In genomic region chr2:168634881-168635280, GRCm38 (mm10) we compare ENCODE assay signal across 21 mouse cellular contexts. TPM values are rescaled to one million over a fixed set of nuclear protein-coding genes. Genes with fewer than 3 reads are reported as not detected.
DNase-seq lines count a peak whose midpoint lies in the region; ATAC-seq lines count a peak whose summit lies in the region.
"Had no signal": no experiment of that assay in that cellular context is flagged by ENCODE, and none has a peak within 500 bp of the region (broad histone marks: within the 10 kb centered on the region; RNA-seq: fewer than 3 reads in every experiment).

No protein-coding gene starts in this region.

- no peak for ATAC-seq in heart, embryonic 11.5 days (replicated peaks; ENCODE audit: insufficient number of reproducible peaks, low FRiP score, low TSS enrichment)
- ATAC-seq in embryonic facial prominence, embryonic 11.5 days (replicated peaks; ENCODE audit: insufficient number of reproducible peaks, low FRiP score, low TSS enrichment, low read depth), result no peak
- no peak for ATAC-seq in limb, embryonic 11.5 days (ENCODE audit: insufficient number of reproducible peaks, low FRiP score, low TSS enrichment, low read depth)
- ATAC-seq: forebrain, embryonic 13.5 days; forebrain, embryonic 15.5 days had no signal

- no peak for DNase-seq in heart, embryonic 10.5 days (ENCODE audit: low spot score)
- DNase-seq in embryonic facial prominence, embryonic 11.5 days (ENCODE audit: low spot score), result peak; percentile 32
- DNase-seq in limb, embryonic 11.5 days (ENCODE audit: low spot score), result peak; percentile 52
- DNase-seq in urinary bladder, postnatal 25 days (ENCODE audit: low spot score), result no peak
- DNase-seq in lung, postnatal 25 days (ENCODE audit: low spot score), result no peak
- DNase-seq: adrenal gland, adult 2 months; adrenal gland, postnatal 10 days; adrenal gland, postnatal 25 days; cerebellum, adult 11 months; cerebellum, adult 18-20 months; cerebellum, adult 8-10 months; cerebellum, adult 9-11 months; cerebellum, postnatal 14 days; cerebellum, postnatal 36 days; embryo, embryonic 11 days had no signal

- no peak overlapping the region for H3K4me2 ChIP-seq in heart, embryonic 11.5 days
- H3K4me2 ChIP-seq in embryonic facial prominence, embryonic 11.5 days (ENCODE audit: low read depth, low read length), result no peak overlapping the region
- H3K4me2 ChIP-seq in limb, embryonic 11.5 days (ENCODE audit: low read depth, severe bottlenecking), result no peak overlapping the region
- H3K4me2 ChIP-seq: embryonic facial prominence, embryonic 13.5 days; embryonic facial prominence, embryonic 15.5 days; forebrain, embryonic 13.5 days; forebrain, embryonic 15.5 days had no signal

- H3K4me3 ChIP-seq in heart, embryonic 10.5 days, result no peak overlapping the region
- no peak overlapping the region for H3K4me3 ChIP-seq in heart, embryonic 11.5 days (ENCODE audit: low read depth, low read length)
- no peak overlapping the region for H3K4me3 ChIP-seq in embryonic facial prominence, embryonic 11.5 days (ENCODE audit: low read depth, low read length)
- no peak overlapping the region for H3K4me3 ChIP-seq in limb, embryonic 11.5 days (ENCODE audit: low read depth, low read length)
- H3K4me3 ChIP-seq: embryonic facial prominence, embryonic 13.5 days; embryonic facial prominence, embryonic 15.5 days; erythroblast, embryonic 14.5 days; forebrain, embryonic 13.5 days; forebrain, embryonic 15.5 days had no signal

- 52% methylated on average over 7 of the region's 7 CpGs for WGBS in heart, embryonic 10.5 days
- WGBS in heart, embryonic 11.5 days (ENCODE audit: insufficient replicate concordance), result 50% methylated on average over 7 of the region's 7 CpGs
- 43% methylated on average over 7 of the region's 7 CpGs for WGBS in embryonic facial prominence, embryonic 11.5 days
- 22% methylated on average over 7 of the region's 7 CpGs for WGBS in limb, embryonic 11.5 days

- no peak overlapping the region for H3K9ac ChIP-seq in heart, embryonic 11.5 days (ENCODE audit: low read depth, low read length)
- H3K9ac ChIP-seq in embryonic facial prominence, embryonic 11.5 days (replicated peaks; ENCODE audit: low read length), result no peak overlapping the region
- H3K9ac ChIP-seq in limb, embryonic 11.5 days (ENCODE audit: low read length), result 0 out of 2 replicates have a peak overlapping the region, but pooled peaks have one; percentile 17
- H3K9ac ChIP-seq: embryonic facial prominence, embryonic 13.5 days; embryonic facial prominence, embryonic 15.5 days; forebrain, embryonic 13.5 days; forebrain, embryonic 15.5 days had no signal

- H3K4me1 ChIP-seq in heart, embryonic 10.5 days, result peaks cover 49% of the 10 kb centered on the region
- H3K4me1 ChIP-seq in heart, embryonic 11.5 days (ENCODE audit: control insufficient read depth, insufficient read depth, low read length), result peaks cover 27% of the 10 kb centered on the region
- H3K4me1 ChIP-seq in embryonic facial prominence, embryonic 11.5 days (ENCODE audit: control insufficient read depth, insufficient read depth, low read length), result peaks cover 6% of the 10 kb centered on the region; the same call in 1 of the 2 replicates
- H3K4me1 ChIP-seq in limb, embryonic 11.5 days (ENCODE audit: control insufficient read depth, insufficient read depth, low read length), result peaks cover 46% of the 10 kb centered on the region
- H3K4me1 ChIP-seq: embryonic facial prominence, embryonic 15.5 days; forebrain, embryonic 13.5 days; forebrain, embryonic 15.5 days had no signal

- H3K36me3 ChIP-seq in heart, embryonic 10.5 days, result no peaks in the 10 kb centered on the region
- H3K36me3 ChIP-seq in heart, embryonic 11.5 days (ENCODE audit: control insufficient read depth, insufficient read depth, low read length), result no peaks in the 10 kb centered on the region
- no peaks in the 10 kb centered on the region for H3K36me3 ChIP-seq in embryonic facial prominence, embryonic 11.5 days (replicated peaks; ENCODE audit: control insufficient read depth, insufficient read depth, low read depth, low read length)
- H3K36me3 ChIP-seq in limb, embryonic 11.5 days (ENCODE audit: control insufficient read depth, insufficient read depth, low read length), result no peaks in the 10 kb centered on the region

- H3K9me3 ChIP-seq in heart, embryonic 10.5 days, result no peaks in the 10 kb centered on the region
- no peaks in the 10 kb centered on the region for H3K9me3 ChIP-seq in heart, embryonic 11.5 days (replicated peaks; ENCODE audit: control insufficient read depth, low read length)
- no peaks in the 10 kb centered on the region for H3K9me3 ChIP-seq in embryonic facial prominence, embryonic 11.5 days (replicated peaks; ENCODE audit: control insufficient read depth, low read length)
- no peaks in the 10 kb centered on the region for H3K9me3 ChIP-seq in limb, embryonic 11.5 days (ENCODE audit: control insufficient read depth, low read length)
- H3K9me3 ChIP-seq: embryonic facial prominence, embryonic 13.5 days; embryonic facial prominence, embryonic 15.5 days; forebrain, embryonic 13.5 days; forebrain, embryonic 15.5 days had no signal

- peaks cover 80% of the 10 kb centered on the region for H3K27me3 ChIP-seq in heart, embryonic 10.5 days (ENCODE audit: insufficient read depth, poor library complexity, severe bottlenecking)
- peaks cover 63% of the 10 kb centered on the region for H3K27me3 ChIP-seq in heart, embryonic 11.5 days (ENCODE audit: control insufficient read depth, insufficient read depth, low read length)
- no peaks in the 10 kb centered on the region for H3K27me3 ChIP-seq in embryonic facial prominence, embryonic 11.5 days (ENCODE audit: control insufficient read depth, insufficient read depth, low read length)
- no peaks in the 10 kb centered on the region; the same call in 1 of the 2 replicates for H3K27me3 ChIP-seq in limb, embryonic 11.5 days (ENCODE audit: control insufficient read depth, insufficient read depth, low read length)
- H3K27me3 ChIP-seq: embryonic facial prominence, embryonic 13.5 days; embryonic facial prominence, embryonic 15.5 days; forebrain, embryonic 13.5 days; forebrain, embryonic 15.5 days had no signal

- H3K27ac ChIP-seq in heart, embryonic 10.5 days, result peak overlapping the region; percentile 42; the same call in 1 of the 2 replicates
- no peak overlapping the region for H3K27ac ChIP-seq in heart, embryonic 11.5 days (ENCODE audit: low read depth, low read length)
- H3K27ac ChIP-seq in embryonic facial prominence, embryonic 11.5 days (replicated peaks; ENCODE audit: low read depth, low read length), result no peak overlapping the region
- no peak overlapping the region for H3K27ac ChIP-seq in limb, embryonic 11.5 days (replicated peaks; ENCODE audit: low read depth, low read length)
- H3K27ac ChIP-seq: embryonic facial prominence, embryonic 13.5 days; embryonic facial prominence, embryonic 15.5 days; forebrain, embryonic 13.5 days; forebrain, embryonic 15.5 days had no signal

RNA-seq across cellular contexts. Expression of gene Nfatc2, which starts 33.4 kb away (rescaled TPM):
- polyA plus RNA-seq in heart, embryonic 10.5 days (2016; fragmentation: Nextera tagmentation; extraction: Ambion mirVana), result 2.0 and 4.6 TPM in 2 replicates
- 4.2 and 4.6 TPM in 2 replicates for polyA plus RNA-seq in heart, embryonic 11.5 days (2014; fragmentation: Nextera tagmentation; extraction: Ambion mirVana)
- 0.87 and 1.1 TPM in 2 replicates for polyA plus RNA-seq in embryonic facial prominence, embryonic 11.5 days (2014; fragmentation: Nextera tagmentation; extraction: Ambion mirVana)
- polyA plus RNA-seq in limb, embryonic 11.5 days (2014; fragmentation: Nextera tagmentation; extraction: Ambion mirVana), result 4.9 and 5.8 TPM in 2 replicates
- polyA plus RNA-seq: erythroblast, embryonic 14.5 days had no signal

Comparison
In these comparisons a context has a peak if more than half of its experiments do, and no peak if none do; other contexts are left out.
1. DNase-seq: peak in embryonic facial prominence, embryonic 11.5 days (single experiment) and limb, embryonic 11.5 days (single experiment); none in heart, embryonic 10.5 days (single experiment), urinary bladder, postnatal 25 days (single experiment) and lung, postnatal 25 days (single experiment).